Mouse (Mus musculus): ENCODE measurements around the gene Pik3c2b. TPM values are rescaled to one million over a fixed set of nuclear protein-coding genes. Genes with fewer than 3 reads are reported as not detected.

The Pik3c2b gene
- total RNA-seq, 2 experiments from 2014 or later = 8.2 to 10.8 TPM

GRCm38 (mm10) chr1:133091483-133091882, 46.0 kb downstream of the Pik3c2b start:
- DNase-seq (ENCODE audit: low spot score) = no peak

DNA sequence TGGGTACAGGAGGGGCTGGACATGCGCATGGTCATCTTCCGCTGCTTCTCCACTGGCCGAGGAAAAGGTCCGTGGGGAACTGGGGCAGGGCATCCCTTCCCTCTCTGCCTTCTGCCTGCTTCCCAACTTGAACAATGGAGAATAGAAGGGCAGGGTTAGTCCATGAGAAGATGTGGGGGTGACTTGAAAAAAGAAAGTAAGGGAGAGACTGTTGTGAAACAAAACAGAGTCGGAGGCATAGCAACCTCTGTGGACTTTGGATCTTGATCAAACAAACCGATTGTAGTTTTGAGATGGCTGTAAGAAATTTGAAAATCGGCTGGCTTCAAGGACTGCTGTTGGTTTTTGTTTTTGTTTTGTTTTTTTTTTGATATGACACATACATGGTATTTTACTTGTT, 48.3 kb downstream of the Pik3c2b start:
- DNase-seq (ENCODE audit: low spot score) = no peak

GRCm38 (mm10) chr1:133100980-133101798, 55.7 kb downstream of the Pik3c2b start:
- DNase-seq (ENCODE audit: low spot score) = peak; percentile 63

DNA sequence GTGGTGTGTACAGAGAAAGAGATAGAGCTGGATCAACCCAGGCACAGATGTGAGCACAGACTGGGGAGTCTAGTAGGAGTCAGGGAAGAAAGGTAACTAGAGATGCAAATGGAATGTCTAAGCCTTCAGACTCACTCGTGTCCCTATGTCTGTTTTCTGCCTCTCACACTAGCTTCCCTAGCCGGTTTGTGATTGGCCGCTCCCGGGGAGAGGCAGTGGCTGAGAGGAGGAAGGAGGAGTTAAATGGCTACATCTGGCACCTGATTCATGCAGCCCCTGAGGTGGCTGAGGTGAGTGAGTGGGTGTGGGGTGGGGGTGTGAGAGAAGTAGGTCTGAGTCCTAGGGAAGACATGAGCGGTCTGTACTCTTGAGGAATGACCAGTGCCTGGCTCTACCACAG, 56.6 kb downstream of the Pik3c2b start:
- DNase-seq (ENCODE audit: low spot score) = no peak

GRCm38 (mm10) chr1:133103315-133103714, 57.8 kb downstream of the Pik3c2b start:
- no peak for DNase-seq (ENCODE audit: low spot score)

DNA sequence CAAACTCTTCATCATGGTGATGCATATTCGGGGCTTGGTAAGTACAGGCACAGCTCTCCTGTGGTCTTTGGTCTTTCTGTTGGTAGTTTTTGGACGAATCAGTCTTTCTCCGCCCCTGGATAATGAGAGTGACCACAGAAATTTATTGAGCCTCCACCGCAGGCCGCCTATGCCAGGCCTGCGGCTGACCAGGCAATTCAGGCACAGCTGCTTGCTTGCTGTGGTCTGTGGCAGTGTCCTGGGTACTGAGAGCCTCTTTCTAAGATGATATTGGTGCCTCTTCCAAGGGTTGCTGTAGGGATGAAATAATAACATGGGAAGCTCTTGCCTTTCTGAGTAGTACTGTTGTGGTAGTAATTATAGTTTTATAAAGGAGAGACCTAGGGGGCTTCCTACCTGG, 58.4 kb downstream of the Pik3c2b start:
- DNase-seq (ENCODE audit: low spot score) = no peak

DNA sequence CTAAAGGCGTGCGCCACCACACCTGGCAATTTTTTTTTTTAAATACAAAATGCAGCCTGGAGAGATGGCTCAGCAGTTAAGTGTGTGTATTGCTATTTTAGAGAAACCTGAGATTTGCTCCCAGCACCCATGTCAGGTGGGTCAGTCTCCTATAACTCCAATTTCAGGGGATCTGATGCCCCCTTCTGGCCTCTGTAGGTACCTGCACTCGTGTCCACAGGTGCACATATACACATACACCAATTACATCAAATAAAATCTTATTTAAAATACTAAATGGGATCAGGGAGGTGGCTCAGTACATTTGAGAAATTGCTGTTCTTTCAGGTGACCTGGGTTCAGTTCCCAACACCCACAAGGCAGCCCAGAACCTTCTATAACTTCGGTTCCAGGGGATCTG, 70.6 kb downstream of the Pik3c2b start:
- DNase-seq (ENCODE audit: low spot score) = no peak

DNA sequence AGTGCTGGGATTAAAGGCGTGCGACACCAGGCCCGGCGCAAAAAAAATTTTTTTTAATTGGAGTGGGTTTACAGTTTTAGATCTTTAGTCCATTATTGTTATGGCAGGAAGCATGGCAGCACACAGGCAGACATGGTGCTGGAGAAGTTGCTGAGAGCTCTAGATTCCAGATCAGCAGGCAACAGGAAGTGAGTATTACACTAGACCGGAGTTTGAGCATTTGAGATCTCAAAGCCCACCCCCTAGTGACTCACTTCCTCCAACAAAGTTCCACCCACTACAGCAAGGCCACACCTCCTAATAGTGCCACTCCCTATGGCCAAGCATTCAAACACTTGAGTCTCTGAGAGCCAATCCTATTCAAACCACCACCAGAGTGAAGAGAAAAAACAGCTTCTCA, 72.7 kb downstream of the Pik3c2b start:
- no peak for DNase-seq (ENCODE audit: low spot score)

DNA sequence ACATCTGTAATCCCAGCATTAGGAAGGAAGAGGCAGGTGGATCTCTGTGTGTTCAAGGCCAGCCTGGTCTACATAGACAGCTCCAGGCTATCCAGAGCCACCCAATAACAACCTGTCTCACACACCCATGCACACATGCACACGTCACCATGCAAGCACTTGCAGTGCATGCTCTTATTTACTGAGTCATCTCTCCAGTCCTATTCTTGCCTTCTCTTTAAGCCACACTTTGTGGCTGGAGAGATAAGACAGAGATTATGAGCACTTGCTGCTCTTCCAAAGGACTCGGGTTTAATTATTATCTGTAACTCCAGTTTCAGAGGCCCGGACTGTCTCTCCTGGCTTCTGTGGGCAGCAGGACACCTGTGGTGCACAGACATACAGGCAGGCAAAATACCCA, 73.4 kb downstream of the Pik3c2b start:
- DNase-seq (ENCODE audit: low spot score) = no peak

DNA sequence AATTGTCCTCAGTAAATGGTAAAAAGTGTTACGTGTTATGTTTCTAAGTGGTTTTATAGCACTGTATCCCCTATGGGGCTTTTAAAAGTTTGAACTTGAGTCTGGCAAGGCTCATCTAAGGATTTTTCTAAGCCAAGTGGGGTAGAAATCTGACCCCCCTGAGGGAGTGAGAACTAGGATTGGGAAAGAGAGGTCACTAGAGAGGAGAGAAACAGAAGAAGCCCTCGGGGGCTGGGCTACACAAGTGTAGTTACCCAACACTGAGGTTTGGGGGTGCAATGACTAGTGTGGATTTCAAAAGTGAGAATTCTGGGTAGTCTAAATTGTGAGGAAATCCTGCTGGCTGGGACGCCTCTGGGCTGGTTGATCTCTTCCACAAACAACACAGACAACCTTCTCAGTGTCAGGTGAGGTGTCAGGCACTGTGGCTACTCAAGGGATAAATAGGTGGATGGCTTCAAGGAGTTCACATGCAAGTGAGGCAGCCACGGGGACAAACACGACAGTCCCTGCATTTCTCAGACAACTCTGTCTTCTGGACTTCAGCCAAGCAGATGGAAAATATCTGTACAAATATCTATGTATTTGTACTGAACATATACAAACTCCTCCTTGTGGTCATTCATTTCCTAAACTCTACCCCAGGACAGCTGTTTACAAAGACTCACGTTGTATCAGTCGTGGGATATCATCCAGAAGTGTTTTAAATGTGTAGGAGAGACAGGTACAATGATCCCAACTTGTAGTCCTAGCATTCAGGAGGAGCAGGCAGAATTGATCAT, 74.7 kb downstream of the Pik3c2b start:
- DNase-seq (ENCODE audit: low spot score) = peak; percentile 50

- no peak for DNase-seq (ENCODE audit: low spot score)
Observed at GRCm38 (mm10) chr1:133121246-133121645, 75.8 kb downstream of the Pik3c2b start.

DNA sequence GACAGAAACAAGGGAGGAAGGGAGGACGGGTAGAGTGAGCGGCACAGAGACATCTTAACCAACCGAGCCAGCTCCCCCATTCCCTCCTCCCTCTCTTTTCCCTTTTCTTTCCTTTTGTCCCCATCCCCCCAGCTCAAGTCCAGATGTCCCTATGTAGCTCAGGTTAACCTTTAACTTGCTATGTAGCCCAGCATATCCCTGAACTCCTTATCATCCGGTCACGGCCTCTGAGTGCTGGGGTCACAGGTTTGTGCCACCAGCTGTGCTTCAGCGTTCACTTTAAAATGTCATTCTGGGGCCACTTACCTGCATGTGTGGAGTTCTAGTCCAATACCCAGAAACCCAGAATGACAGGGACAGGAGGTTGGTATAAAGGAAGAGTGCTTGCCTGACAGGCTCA, 78.7 kb downstream of the Pik3c2b start:
- no peak for DNase-seq (ENCODE audit: low spot score)

DNA sequence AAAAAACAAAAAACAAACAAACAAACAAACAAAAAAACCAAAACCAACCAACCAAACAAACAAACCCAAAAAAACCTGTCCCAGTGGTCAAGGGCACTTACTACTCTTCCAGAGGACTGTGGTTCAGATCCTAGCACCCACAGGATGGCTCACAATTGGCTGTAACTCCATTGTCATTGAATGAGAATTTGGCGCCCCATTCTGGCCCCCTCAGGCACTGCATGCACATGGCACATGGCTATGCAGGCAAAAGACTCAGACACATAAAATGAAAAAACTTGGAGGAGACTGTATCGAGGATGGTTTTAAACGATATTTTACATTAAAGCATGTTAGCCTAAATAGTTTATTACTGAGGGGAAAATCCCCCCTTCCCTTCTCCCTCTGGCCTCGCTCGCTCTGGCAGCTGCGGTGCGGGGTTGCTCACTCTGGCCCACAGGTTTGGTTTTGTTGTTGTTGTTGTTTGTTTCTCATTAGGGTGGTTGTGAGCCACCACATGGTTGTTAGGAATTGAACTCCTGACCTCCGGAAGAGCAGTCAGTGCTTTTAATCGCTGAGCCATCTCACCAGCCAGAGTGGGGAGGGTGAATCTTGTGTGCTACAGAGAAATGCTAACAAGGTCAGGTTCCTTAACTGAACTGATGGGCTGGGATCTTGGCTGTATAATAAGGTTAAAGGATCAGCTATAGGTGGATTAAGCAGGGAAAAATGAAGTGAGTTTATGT, 80.3 kb downstream of the Pik3c2b start:
- no peak for DNase-seq (ENCODE audit: low spot score)

DNA sequence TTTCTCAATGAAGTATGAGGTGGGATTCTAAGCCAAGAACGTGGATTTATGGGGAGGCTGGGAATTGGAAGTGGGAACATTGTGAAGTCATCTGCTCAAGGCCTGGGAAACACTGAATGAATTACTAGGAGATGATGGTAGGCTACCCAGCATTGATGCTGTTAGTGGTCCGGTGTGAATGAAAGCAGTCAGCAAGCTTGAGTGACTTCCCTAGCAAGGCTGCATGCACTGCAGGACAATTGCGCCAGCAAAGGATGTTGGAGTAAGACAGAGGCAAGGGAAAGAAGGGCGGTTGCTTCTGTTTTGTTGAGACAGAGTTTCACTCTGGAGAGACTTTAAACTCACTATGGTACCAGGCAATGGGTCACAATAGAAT, 80.9 kb downstream of the Pik3c2b start:
- DNase-seq (ENCODE audit: low spot score) = no peak

- no peak for DNase-seq (ENCODE audit: low spot score)
Observed at GRCm38 (mm10) chr1:133127328-133127727, 81.9 kb downstream of the Pik3c2b start.

- DNase-seq (ENCODE audit: low spot score) = no peak
Observed at GRCm38 (mm10) chr1:133129471-133130221, 84.2 kb downstream of the Pik3c2b start.

DNA sequence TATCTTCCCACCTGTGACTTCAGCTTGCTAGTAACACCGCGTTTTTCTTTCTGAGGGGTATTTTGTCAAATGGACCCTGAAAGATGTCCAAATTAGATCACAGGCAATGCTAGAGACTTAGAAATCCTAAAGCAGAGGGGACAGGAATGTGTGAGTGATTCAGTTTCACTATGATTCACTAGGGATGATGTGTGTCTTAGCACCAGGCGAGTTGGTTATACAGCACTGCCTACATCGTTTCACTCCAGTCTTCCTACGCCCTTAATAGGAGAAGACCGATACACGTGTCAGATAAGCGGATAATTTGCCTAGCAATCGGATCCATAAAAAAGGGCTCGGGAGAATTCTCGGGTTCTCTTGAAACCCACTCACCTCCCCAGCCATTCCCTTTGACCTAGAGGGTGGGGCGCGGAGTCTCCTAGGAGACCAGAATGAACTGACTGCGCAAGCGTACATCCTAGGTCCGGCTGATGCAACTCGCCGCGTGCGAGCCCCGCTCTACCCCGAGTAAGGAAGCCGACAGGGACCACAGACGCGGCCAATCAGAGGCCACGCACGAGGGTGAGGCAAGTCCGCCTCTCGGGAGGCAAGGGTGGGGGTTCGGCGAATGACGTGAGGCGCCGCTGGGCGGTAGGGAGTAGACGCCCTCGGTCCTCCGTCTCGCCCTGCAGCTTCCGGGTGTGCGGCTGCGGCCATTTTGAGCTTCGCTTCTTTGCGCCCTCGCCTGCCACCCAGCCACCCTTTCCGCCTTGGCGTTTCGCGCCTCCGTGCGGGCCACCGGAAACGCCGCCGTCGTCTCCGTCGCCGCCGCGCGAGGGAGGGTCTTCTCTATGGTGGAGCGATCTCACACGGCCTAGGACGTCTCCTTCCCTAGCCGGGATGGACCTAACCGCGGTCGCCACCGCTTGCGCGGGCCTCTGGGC, 85.4 kb downstream of the Pik3c2b start, which contains the start of gene Ppp1r15b:
Gene Ppp1r15b, plus strand, starts transcription at position 506 of the 923 bp plus-strand sequence.
- DNase-seq (ENCODE audit: low spot score) = peak; percentile 99

DNA sequence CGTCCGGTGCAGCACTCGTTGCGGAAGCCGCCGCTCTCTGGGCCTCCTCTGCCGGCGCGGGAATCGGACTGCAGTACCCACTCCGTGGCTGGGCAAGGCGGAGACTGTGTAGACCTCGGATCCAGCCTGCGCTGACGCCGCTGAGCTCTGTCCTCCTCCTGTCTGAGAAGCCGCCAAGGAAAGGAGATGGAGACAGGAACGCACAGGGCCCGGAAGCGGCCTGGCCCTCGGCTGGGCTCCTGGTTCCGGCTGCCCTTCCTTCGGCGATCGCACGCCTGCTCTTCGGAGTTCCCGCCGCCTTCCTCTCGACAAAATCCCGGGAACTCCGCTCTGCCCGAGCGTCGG, 86.1 kb downstream of the Pik3c2b start:
- DNase-seq (ENCODE audit: low spot score) = no peak

GRCm38 (mm10) chr1:133131936-133132335, 86.5 kb downstream of the Pik3c2b start:
- no peak for DNase-seq (ENCODE audit: low spot score)
